Comparison of ENCODE assay signal across 8 mouse cellular contexts in the genomic region with DNA sequence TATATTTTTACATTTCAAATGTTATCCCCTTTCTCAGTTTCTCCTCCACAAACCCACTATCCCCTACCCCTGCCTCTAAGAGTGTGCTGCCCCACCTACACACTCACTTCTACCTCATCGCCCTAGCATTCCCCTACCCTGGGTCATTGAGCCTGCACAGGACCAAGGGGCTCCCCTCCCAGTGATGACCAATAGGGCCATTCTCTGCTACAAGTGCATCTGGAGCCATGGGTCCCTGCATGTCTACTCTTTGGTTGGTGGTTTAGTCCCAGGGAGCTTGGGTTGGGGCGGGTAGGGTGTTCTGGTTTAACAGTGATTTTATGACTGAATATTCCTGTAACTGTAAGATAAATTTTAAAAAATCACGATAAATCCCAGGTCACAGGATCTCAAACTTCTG. TPM values are rescaled to one million over a fixed set of nuclear protein-coding genes. Genes with fewer than 3 reads are reported as not detected.
DNase-seq lines count a peak whose midpoint lies in the region; ATAC-seq and TF ChIP-seq lines count a peak whose summit lies in the region.

No protein-coding gene starts in this region.

- ATAC-seq in heart, embryonic 14.5 days (ENCODE audit: insufficient number of reproducible peaks, insufficient read depth, low FRiP score, low read depth) = no peak
- ATAC-seq in embryonic facial prominence, embryonic 15.5 days (ENCODE audit: insufficient number of reproducible peaks, low FRiP score, low TSS enrichment, low read depth) = 0 out of 2 replicates have a peak, but pooled peaks have one; percentile 24
- peak; percentile 75 for ATAC-seq in neural tube, embryonic 14.5 days (ENCODE audit: low read depth)

- H3K27me3 ChIP-seq in heart, embryonic 14.5 days (ENCODE audit: control insufficient read depth, insufficient read depth, low read length) = no peaks in the 10 kb centered on the region
- no peaks in the 10 kb centered on the region for H3K27me3 ChIP-seq in E14TG2a.4 (ENCODE audit: insufficient read depth, low read length)
- H3K27me3 ChIP-seq in embryonic facial prominence, embryonic 15.5 days = no peaks in the 10 kb centered on the region
- no peaks in the 10 kb centered on the region for H3K27me3 ChIP-seq in neural tube, embryonic 14.5 days (ENCODE audit: control insufficient read depth, insufficient read depth, low read length)

- DNase-seq in heart, postnatal 4 days = no peak
- peak; percentile 2 for DNase-seq in kidney, postnatal 14 days
- DNase-seq in left cerebral cortex, adult 18-20 months (ENCODE audit: low spot score in 2 of 2) = no peak
- no peak for DNase-seq in ovary, postnatal 36 days (ENCODE audit: low spot score)

- H3K4me2 ChIP-seq in heart, embryonic 14.5 days (ENCODE audit: low read length) = peak overlapping the region; percentile 72
- H3K4me2 ChIP-seq in embryonic facial prominence, embryonic 15.5 days (replicated peaks) = peak overlapping the region; percentile 66
- H3K4me2 ChIP-seq in neural tube, embryonic 14.5 days (ENCODE audit: low read depth, low read length) = peak overlapping the region; percentile 85

- H3K27ac ChIP-seq in heart, embryonic 14.5 days (replicated peaks in 1 of 2; ENCODE audit: control insufficient read depth in 1 of 2, insufficient read depth in 1 of 2, low read depth in 2 of 2, low read length in 2 of 2) = peak overlapping the region in 1 of 2 experiments; percentile 49; a peak in 1 of 4 replicates
- H3K27ac ChIP-seq in embryonic facial prominence, embryonic 15.5 days (replicated peaks) = no peak overlapping the region
- no peak overlapping the region for H3K27ac ChIP-seq in neural tube, embryonic 14.5 days (ENCODE audit: low read depth, low read length)

- H3K9ac ChIP-seq in heart, embryonic 14.5 days (ENCODE audit: low read length) = peak overlapping the region; percentile 72
- peak overlapping the region; percentile 47; the same call in 1 of the 2 replicates for H3K9ac ChIP-seq in embryonic facial prominence, embryonic 15.5 days
- H3K9ac ChIP-seq in neural tube, embryonic 14.5 days (replicated peaks; ENCODE audit: low read depth, low read length) = peak overlapping the region; percentile 51

- no peak for TF ChIP-seq CTCF in E14TG2a.4 (conservative IDR thresholded peaks at IDR 0.05; ENCODE audit: low read length)

- no peaks in the 10 kb centered on the region for H3K36me3 ChIP-seq in heart, embryonic 14.5 days (ENCODE audit: control insufficient read depth, insufficient read depth, low read length)
- H3K36me3 ChIP-seq in E14TG2a.4 (ENCODE audit: insufficient read depth, low read length) = peaks cover 4% of the 10 kb centered on the region; the same call in 1 of the 2 replicates
- no peaks in the 10 kb centered on the region for H3K36me3 ChIP-seq in embryonic facial prominence, embryonic 15.5 days
- no peaks in the 10 kb centered on the region for H3K36me3 ChIP-seq in neural tube, embryonic 14.5 days (ENCODE audit: control insufficient read depth, insufficient read depth, low read length)

- H3K9me3 ChIP-seq in heart, embryonic 14.5 days (ENCODE audit: control insufficient read depth, low read length) = no peaks in the 10 kb centered on the region
- no peaks in the 10 kb centered on the region for H3K9me3 ChIP-seq in E14TG2a.4 (ENCODE audit: low read length)
- no peaks in the 10 kb centered on the region for H3K9me3 ChIP-seq in embryonic facial prominence, embryonic 15.5 days (replicated peaks)
- H3K9me3 ChIP-seq in neural tube, embryonic 14.5 days (ENCODE audit: control insufficient read depth, low read length) = no peaks in the 10 kb centered on the region

- H3K4me3 ChIP-seq in heart, embryonic 14.5 days (ENCODE audit: control insufficient read depth in 1 of 2, insufficient read depth in 1 of 2, low read depth in 1 of 2, low read length in 2 of 2) = peak overlapping the region; percentile 64 to 90
- H3K4me3 ChIP-seq in E14TG2a.4 (replicated peaks; ENCODE audit: low read length) = peak overlapping the region; percentile 90
- H3K4me3 ChIP-seq in embryonic facial prominence, embryonic 15.5 days (replicated peaks) = peak overlapping the region; percentile 69
- peak overlapping the region; percentile 51 for H3K4me3 ChIP-seq in neural tube, embryonic 14.5 days (ENCODE audit: low read depth, low read length)

- WGBS in heart, embryonic 14.5 days = 5% methylated on average over 3 of the region's 3 CpGs
- WGBS in embryonic facial prominence, embryonic 15.5 days = 6% methylated on average over 3 of the region's 3 CpGs
- 3% methylated on average over 3 of the region's 3 CpGs for WGBS in neural tube, embryonic 14.5 days

- H3K4me1 ChIP-seq in heart, embryonic 14.5 days (ENCODE audit: control insufficient read depth in 2 of 2, insufficient read depth in 2 of 2, low read length in 2 of 2) = no peaks in the 10 kb centered on the region; a peak in 1 of 4 replicates
- 0 out of 2 replicates have a peak, but pooled peaks cover 5% of the 10 kb centered on the region for H3K4me1 ChIP-seq in E14TG2a.4 (replicated peaks; ENCODE audit: low read depth, low read length)
- no peaks in the 10 kb centered on the region for H3K4me1 ChIP-seq in embryonic facial prominence, embryonic 15.5 days
- H3K4me1 ChIP-seq in neural tube, embryonic 14.5 days (ENCODE audit: control insufficient read depth, insufficient read depth, low read length) = 0 out of 2 replicates have a peak, but pooled peaks cover 2% of the 10 kb centered on the region

RNA-seq across cellular contexts. Expression of a gene that starts 0.7 kb away (rescaled TPM):
- 4.1 and 4.9 TPM in 2 replicates for polyA plus RNA-seq in heart, embryonic 14.5 days (2014; fragmentation: Nextera tagmentation; extraction: Ambion mirVana)
- total RNA-seq in heart, postnatal 4 days (2021) = 1 to 10 TPM; 2.4 to 2.9 TPM
- 6.2 and 7.5 TPM in 2 replicates for polyA plus RNA-seq in embryonic facial prominence, embryonic 15.5 days (2015; fragmentation: Nextera tagmentation; extraction: Ambion mirVana)
- 9.8 and 12.1 TPM in 2 replicates for polyA plus RNA-seq in neural tube, embryonic 14.5 days (2014; fragmentation: Nextera tagmentation; extraction: Ambion mirVana)
- 1 to 10 TPM; 4.1 to 5.5 TPM for total RNA-seq in left cerebral cortex, adult 18-20 months (2021)

RNA-seq across cellular contexts. Expression of a gene that starts 53.2 kb away (rescaled TPM):
- 12.5 and 14.2 TPM in 2 replicates for polyA plus RNA-seq in heart, embryonic 14.5 days (2014; fragmentation: Nextera tagmentation; extraction: Ambion mirVana)
- 1 to 10 TPM; 6.7 to 8.0 TPM for total RNA-seq in heart, postnatal 4 days (2021)
- polyA plus RNA-seq in embryonic facial prominence, embryonic 15.5 days (2015; fragmentation: Nextera tagmentation; extraction: Ambion mirVana) = 18.4 and 20.1 TPM in 2 replicates
- 23.9 and 25.3 TPM in 2 replicates for polyA plus RNA-seq in neural tube, embryonic 14.5 days (2014; fragmentation: Nextera tagmentation; extraction: Ambion mirVana)
- 10 to 100 TPM; 13.9 TPM for total RNA-seq in left cerebral cortex, adult 18-20 months (2021)

RNA-seq across cellular contexts. Expression of a gene that starts 53.3 kb away (rescaled TPM):
- 15.5 and 17.3 TPM in 2 replicates for polyA plus RNA-seq in heart, embryonic 14.5 days (2014; fragmentation: Nextera tagmentation; extraction: Ambion mirVana)
- total RNA-seq in heart, postnatal 4 days (2021) = 10 to 100 TPM; 15.1 to 15.7 TPM
- 17.3 and 17.8 TPM in 2 replicates for polyA plus RNA-seq in embryonic facial prominence, embryonic 15.5 days (2015; fragmentation: Nextera tagmentation; extraction: Ambion mirVana)
- polyA plus RNA-seq in neural tube, embryonic 14.5 days (2014; fragmentation: Nextera tagmentation; extraction: Ambion mirVana) = 22.8 and 24.6 TPM in 2 replicates
- 10 to 100 TPM; 18.1 to 18.6 TPM for total RNA-seq in left cerebral cortex, adult 18-20 months (2021)
